Mouse (Mus musculus) inflammation-experienced regulatory T-cells, adult 6 months (primary cell): ENCODE results near the gene Ptbp1. TPM values are rescaled to one million over a fixed set of nuclear protein-coding genes. Genes with fewer than 3 reads are reported as not detected.

Source experiments
- ATAC-seq: one replicate; pipeline ENCODE4 v1.8.0; 2017
- polyA plus RNA-seq, 3 experiments: library from polyadenylated mRNA; unstranded; fragments of 100-300 nt; shearing (Covaris generic); gene quantifications; one replicate each; pipeline ENCODE4 v1.2.1; 2017

The Ptbp1 gene
- polyA plus RNA-seq, 3 experiments from 2014 or later = 97.4 to 169 (median 149) TPM

GRCm38 (mm10) chr10:79834769-79835398 lies 19.3 kb upstream of the Ptbp1 start:
- ATAC-seq = peak; percentile 67

GRCm38 (mm10) chr10:79836918-79837317 lies 17.3 kb upstream of the Ptbp1 start:
- no peak for ATAC-seq

- ATAC-seq = no peak
These were observed 16.1 kb upstream of the Ptbp1 start for GRCm38 (mm10) chr10:79838151-79838550.

- ATAC-seq = no peak
These were observed 14.1 kb upstream of the Ptbp1 start for GRCm38 (mm10) chr10:79840091-79840490.

GRCm38 (mm10) chr10:79840644-79841551 lies 13.3 kb upstream of the Ptbp1 start:
- ATAC-seq = no peak

- no peak for ATAC-seq
These were observed 11.9 kb upstream of the Ptbp1 start for GRCm38 (mm10) chr10:79842322-79842721.

- no peak for ATAC-seq
These were observed 10.8 kb upstream of the Ptbp1 start for GRCm38 (mm10) chr10:79843476-79843875.

- no peak for ATAC-seq
These were observed 7.7 kb upstream of the Ptbp1 start for GRCm38 (mm10) chr10:79846553-79846952.

- ATAC-seq = no peak
These were observed 4.1 kb upstream of the Ptbp1 start for GRCm38 (mm10) chr10:79849941-79850628.

- no peak for ATAC-seq
These were observed 2.6 kb upstream of the Ptbp1 start for GRCm38 (mm10) chr10:79851653-79852052.

- ATAC-seq = no peak
These were observed 2.0 kb upstream of the Ptbp1 start for GRCm38 (mm10) chr10:79852107-79852789.

- no peak for ATAC-seq
These were observed 1.4 kb upstream of the Ptbp1 start for GRCm38 (mm10) chr10:79852827-79853226.

GRCm38 (mm10) chr10:79853392-79853791 lies 835 bp upstream of the Ptbp1 start:
- no peak for ATAC-seq

GRCm38 (mm10) chr10:79854801-79855541 lies 744 bp downstream of the Ptbp1 start:
- ATAC-seq = peak; percentile 23

- ATAC-seq = no peak
These were observed 1.4 kb downstream of the Ptbp1 start for GRCm38 (mm10) chr10:79855558-79856184.

GRCm38 (mm10) chr10:79856280-79856679 lies 2.1 kb downstream of the Ptbp1 start:
- no peak for ATAC-seq

GRCm38 (mm10) chr10:79856704-79857451 lies 2.7 kb downstream of the Ptbp1 start:
- no peak for ATAC-seq

- no peak for ATAC-seq
These were observed 3.2 kb downstream of the Ptbp1 start for GRCm38 (mm10) chr10:79857452-79857811.

GRCm38 (mm10) chr10:79857894-79858293 lies 3.7 kb downstream of the Ptbp1 start:
- ATAC-seq = no peak

- no peak for ATAC-seq
These were observed 4.3 kb downstream of the Ptbp1 start for GRCm38 (mm10) chr10:79858416-79859074.
